Mouse (Mus musculus): ENCODE results near the gene Gm12355. TPM values are rescaled to one million over a fixed set of nuclear protein-coding genes. Genes with fewer than 3 reads are reported as not detected.
"Not testable (repeated sequence)": the region's sequence is repeated elsewhere in the genome, so short reads cannot be mapped to it uniquely, and the experiment has no call there.

Gene Gm12355
- polyA plus RNA-seq, 1 experiment from 2014 or later, result 1.2 TPM

GRCm38 (mm10) chr11:98660517-98660916 lies 35.1 kb upstream of the Gm12355 start:
- Histone ChIP-seq H3K4me1 (ENCODE audit: insufficient read depth) (no peaks in the 10 kb centered on the region), H3K27me3 (ENCODE audit: insufficient read depth, low read length) (no peaks in the 10 kb centered on the region), H3K9ac (no peak overlapping the region), H3K4me2 (no peak overlapping the region), H3K9me3 (ENCODE audit: low read depth, low read length) (no peaks in the 10 kb centered on the region), H3K36me3 (ENCODE audit: insufficient read depth) (no peaks in the 10 kb centered on the region), H3K27ac (ENCODE audit: low read depth) (no peak overlapping the region), H3K4me3 (ENCODE audit: low read depth, low read length) (no peak overlapping the region)
- 11% methylated on average over 6 of the region's 6 CpGs for WGBS
- ATAC-seq (ENCODE audit: insufficient read depth), result peak; percentile 31; the same call in 1 of the 2 replicates
- TF ChIP-seq CTCF (IDR thresholded peaks at IDR 0.05; ENCODE audit: low read depth), result peak; percentile 90
- peak; percentile 81 for DNase-seq

- peak; percentile 75 for DNase-seq
- H3K9me3 ChIP-seq (ENCODE audit: low read depth, low read length); H3K4me3 ChIP-seq (ENCODE audit: low read depth, low read length); H3K27ac ChIP-seq (ENCODE audit: low read depth); H3K27me3 ChIP-seq (ENCODE audit: insufficient read depth, low read length); ATAC-seq (ENCODE audit: insufficient read depth); H3K4me1 ChIP-seq (ENCODE audit: insufficient read depth); H3K4me2 ChIP-seq; H3K36me3 ChIP-seq (ENCODE audit: insufficient read depth); H3K9ac ChIP-seq: not testable (repeated sequence)
- peak; percentile 70 for TF ChIP-seq CTCF (IDR thresholded peaks at IDR 0.05; ENCODE audit: low read depth)
- WGBS, result 11% methylated on average over 7 of the region's 7 CpGs
Measured at GRCm38 (mm10) chr11:98655076-98655475, 29.6 kb upstream of the Gm12355 start.

- WGBS, result 49% methylated on average over 2 of the region's 2 CpGs
- no peak for ATAC-seq (ENCODE audit: insufficient read depth)
- Histone ChIP-seq H3K27ac (ENCODE audit: low read depth) (no peak within 1 kb of the TSS), H3K36me3 (ENCODE audit: insufficient read depth) (no peaks in the 10 kb centered on the region), H3K27me3 (ENCODE audit: insufficient read depth, low read length) (no peaks in the 10 kb centered on the region), H3K4me1 (ENCODE audit: insufficient read depth) (no peaks in the 10 kb centered on the region), H3K9me3 (ENCODE audit: low read depth, low read length) (no peaks in the 10 kb centered on the region), H3K9ac (no peak within 1 kb of the TSS), H3K4me2 (no peak within 1 kb of the TSS), H3K4me3 (ENCODE audit: low read depth, low read length) (no peak within 1 kb of the TSS)
- DNase-seq, result no peak
- TF ChIP-seq CTCF (IDR thresholded peaks at IDR 0.05; ENCODE audit: low read depth), result no peak
Measured at GRCm38 (mm10) chr11:98646459-98646858, 21.0 kb upstream of the Gm12355 start, which contains the start of gene Gsdma2. Gene Gsdma2, plus strand, starts transcription at chr11:98646759.

GRCm38 (mm10) chr11:98645946-98646345 lies 20.5 kb upstream of the Gm12355 start:
- no peak overlapping the region for H3K4me2 ChIP-seq
- no peaks in the 10 kb centered on the region for H3K27me3 ChIP-seq (ENCODE audit: insufficient read depth, low read length)
- no peak for ATAC-seq (ENCODE audit: insufficient read depth)
- 61% methylated on average over 2 of the region's 2 CpGs for WGBS
- TF ChIP-seq CTCF (IDR thresholded peaks at IDR 0.05; ENCODE audit: low read depth), result no peak
- no peak overlapping the region for H3K27ac ChIP-seq (ENCODE audit: low read depth)
- no peaks in the 10 kb centered on the region for H3K36me3 ChIP-seq (ENCODE audit: insufficient read depth)
- H3K9me3 ChIP-seq (ENCODE audit: low read depth, low read length), result no peaks in the 10 kb centered on the region
- no peak overlapping the region for H3K9ac ChIP-seq
- no peaks in the 10 kb centered on the region for H3K4me1 ChIP-seq (ENCODE audit: insufficient read depth)
- no peak overlapping the region for H3K4me3 ChIP-seq (ENCODE audit: low read depth, low read length)
- DNase-seq, result no peak

DNA sequence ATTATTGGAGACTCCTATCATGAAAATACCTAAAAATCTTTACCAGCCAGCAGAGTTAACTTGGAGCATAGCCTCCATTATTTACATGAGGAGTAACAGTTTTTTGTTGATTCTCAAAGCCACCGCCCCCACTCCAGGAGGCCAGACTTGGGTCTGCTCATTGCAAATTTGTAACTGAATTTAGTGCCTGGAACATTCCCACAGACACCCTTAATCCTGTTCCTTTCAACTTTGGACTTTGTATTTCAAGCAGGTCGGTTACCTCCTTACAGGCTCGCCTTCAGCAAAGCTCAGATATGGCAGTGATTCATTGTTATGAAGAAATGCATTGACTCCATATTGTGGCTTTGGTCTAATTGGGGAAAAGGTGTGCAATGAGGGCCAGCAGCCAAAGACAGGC lies 19.3 kb upstream of the Gm12355 start:
- no peak overlapping the region for H3K4me3 ChIP-seq (ENCODE audit: low read depth, low read length)
- H3K27me3 ChIP-seq (ENCODE audit: insufficient read depth, low read length), result no peaks in the 10 kb centered on the region
- no peak for TF ChIP-seq CTCF (IDR thresholded peaks at IDR 0.05; ENCODE audit: low read depth)
- no peaks in the 10 kb centered on the region for H3K4me1 ChIP-seq (ENCODE audit: insufficient read depth)
- no peak overlapping the region for H3K27ac ChIP-seq (ENCODE audit: low read depth)
- no peak overlapping the region for H3K9ac ChIP-seq
- 73% methylated on average over 3 of the region's 3 CpGs for WGBS
- no peaks in the 10 kb centered on the region for H3K9me3 ChIP-seq (ENCODE audit: low read depth, low read length)
- H3K4me2 ChIP-seq, result no peak overlapping the region
- no peaks in the 10 kb centered on the region for H3K36me3 ChIP-seq (ENCODE audit: insufficient read depth)
- DNase-seq (no peak), ATAC-seq (ENCODE audit: insufficient read depth) (no peak)

DNA sequence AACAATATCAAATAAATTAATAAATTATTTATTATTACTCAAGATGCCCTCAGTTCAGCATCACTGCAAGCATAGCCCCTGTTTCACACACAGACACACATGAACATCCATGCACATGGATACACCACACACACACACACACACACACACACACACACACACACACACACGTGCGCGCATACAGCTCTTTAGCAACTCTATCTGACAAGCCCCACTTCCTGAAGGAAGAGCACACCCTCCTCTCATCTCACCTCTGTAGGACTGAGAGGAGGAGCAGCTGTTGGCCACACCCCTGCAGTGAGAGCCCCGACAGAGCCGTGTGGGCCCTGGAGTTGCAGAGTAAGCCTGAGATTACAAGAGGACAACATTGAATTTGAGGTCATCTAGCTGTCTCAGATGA lies 14.6 kb upstream of the Gm12355 start:
- 42% methylated on average over 5 of the region's 5 CpGs for WGBS
- ATAC-seq (ENCODE audit: insufficient read depth), result no peak

DNA sequence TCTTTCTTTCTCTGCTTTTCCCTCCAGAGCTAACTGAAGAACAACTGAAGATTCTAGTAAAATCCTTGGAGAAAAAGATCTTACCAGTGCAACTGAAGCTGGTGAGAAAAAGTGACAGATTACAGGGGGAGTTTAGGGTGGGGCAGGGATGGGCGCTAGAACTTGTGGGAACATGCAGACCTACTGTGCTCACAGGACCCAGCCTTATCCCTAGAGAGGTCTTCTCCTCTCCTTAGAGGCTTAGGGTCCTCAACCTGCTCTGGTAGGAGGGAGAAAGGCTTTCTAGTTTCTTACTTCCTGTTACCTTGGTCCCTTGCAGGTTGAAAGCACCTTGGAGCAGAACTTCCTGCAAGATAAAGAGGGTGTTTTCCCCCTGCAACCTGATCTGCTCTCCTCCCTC lies 12.0 kb upstream of the Gm12355 start:
- Histone ChIP-seq H3K36me3 (ENCODE audit: insufficient read depth) (no peaks in the 10 kb centered on the region), H3K27me3 (ENCODE audit: insufficient read depth, low read length) (no peaks in the 10 kb centered on the region), H3K4me1 (ENCODE audit: insufficient read depth) (no peaks in the 10 kb centered on the region), H3K4me2 (no peak overlapping the region), H3K4me3 (ENCODE audit: low read depth, low read length) (no peak overlapping the region), H3K9ac (no peak overlapping the region), H3K9me3 (ENCODE audit: low read depth, low read length) (no peaks in the 10 kb centered on the region), H3K27ac (ENCODE audit: low read depth) (no peak overlapping the region)
- no peak for ATAC-seq (ENCODE audit: insufficient read depth)
- no peak for TF ChIP-seq CTCF (IDR thresholded peaks at IDR 0.05; ENCODE audit: low read depth)
- DNase-seq, result no peak
- 67% methylated on average over 1 of the region's 1 CpGs for WGBS

More for the DNA sequence above, 14.6 kb upstream of the Gm12355 start:
- Histone ChIP-seq H3K4me2 (no peak overlapping the region), H3K36me3 (ENCODE audit: insufficient read depth) (no peaks in the 10 kb centered on the region), H3K27ac (ENCODE audit: low read depth) (no peak overlapping the region), H3K4me1 (ENCODE audit: insufficient read depth) (no peaks in the 10 kb centered on the region), H3K27me3 (ENCODE audit: insufficient read depth, low read length) (no peaks in the 10 kb centered on the region), H3K9ac (no peak overlapping the region), H3K4me3 (ENCODE audit: low read depth, low read length) (no peak overlapping the region), H3K9me3 (ENCODE audit: low read depth, low read length) (no peaks in the 10 kb centered on the region)
- no peak for DNase-seq
- TF ChIP-seq CTCF (IDR thresholded peaks at IDR 0.05; ENCODE audit: low read depth), result no peak
